Mouse (Mus musculus) E14TG2a.4 (cell line): ENCODE data around the gene Rhoh.

Source experiments
- CTCF ChIP-seq: conservative IDR thresholded peaks from 2 replicates; pipeline ENCODE4 v1.5.1; 2014; ENCODE audit warnings: low read length
- NANOG ChIP-seq: IDR thresholded peaks from 2 replicates; pipeline ENCODE4 v1.6.1; 2014; ENCODE audit warnings: borderline replicate concordance, low read length, mixed read lengths
- POU5F1 ChIP-seq: IDR thresholded peaks from 2 replicates; pipeline ENCODE4 v1.6.1; 2014; ENCODE audit warnings: low read length, borderline replicate concordance

DNA sequence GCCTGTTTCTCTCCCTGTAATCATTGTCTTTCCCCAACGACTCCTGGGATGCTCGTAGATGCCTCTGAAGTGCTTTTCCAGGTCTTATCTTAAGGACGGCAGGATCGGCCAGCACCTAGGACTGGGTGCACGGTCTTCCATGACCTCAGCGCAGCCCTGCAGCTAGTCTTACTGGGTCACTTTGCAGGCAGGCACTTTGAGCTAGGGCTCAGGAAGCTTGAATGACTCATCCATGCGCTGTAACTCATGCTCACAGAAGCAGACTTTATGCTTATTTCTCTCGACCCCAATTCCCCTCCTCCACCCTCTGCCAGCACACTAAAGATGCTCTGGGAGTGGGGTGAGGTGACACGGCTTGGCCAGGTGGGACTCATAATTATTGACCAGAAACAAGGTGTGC, 41.8 kb downstream of the Rhoh start:
- TF ChIP-seq CTCF (no peak), NANOG (no peak), POU5F1 (no peak)
